8 mouse cellular contexts compared by ENCODE assay signal in the genomic region with DNA sequence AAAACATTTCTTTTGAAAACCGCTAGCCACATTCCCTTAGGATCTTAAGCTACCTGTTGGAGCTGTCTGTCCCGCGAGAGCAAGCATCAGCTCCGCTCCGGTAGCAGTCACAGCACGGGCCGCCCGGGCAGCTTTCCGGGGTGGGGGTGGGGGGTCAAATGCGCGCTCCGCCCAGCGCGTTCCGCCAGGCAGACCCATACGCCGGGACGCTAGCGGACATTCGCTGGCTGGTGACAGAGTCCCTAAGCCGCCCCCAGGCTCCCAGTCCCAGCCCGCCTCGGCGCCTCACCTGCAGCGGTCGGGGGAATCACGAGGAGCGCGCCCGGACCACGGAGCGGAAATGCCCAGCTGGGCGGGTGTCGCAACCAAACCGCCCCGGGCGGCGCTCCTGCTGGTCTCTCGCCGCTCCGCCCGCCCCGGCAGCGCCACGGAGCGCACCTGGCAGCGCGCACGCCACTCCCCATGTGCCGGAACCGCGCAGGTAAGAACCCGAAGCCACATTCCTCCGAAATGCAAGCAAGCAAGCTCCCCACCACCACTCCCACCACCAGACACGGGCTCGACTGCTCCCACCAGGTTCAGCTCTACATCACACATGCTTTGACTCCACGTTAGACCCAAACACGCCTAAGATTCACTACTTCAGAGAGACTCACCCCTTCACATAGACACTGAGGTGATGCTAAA. TPM values are rescaled to one million over a fixed set of nuclear protein-coding genes. Genes with fewer than 3 reads are reported as not detected.
A peak's percentile ranks its signal among the peaks of the same experiment; 100 is the strongest.
DNase-seq lines count a peak whose midpoint lies in the region; ATAC-seq and TF ChIP-seq lines count a peak whose summit lies in the region.

No protein-coding gene starts in this region.

- DNase-seq in ES-E14 (ENCODE audit: low read depth, low spot score), result peak; percentile 47
- DNase-seq in forebrain, embryonic 14.5 days (ENCODE audit: low spot score), result peak; percentile 22
- peak; percentile 71 to 74 for DNase-seq in heart, postnatal 10 days
- peak; percentile 80 to 88 for DNase-seq in kidney, postnatal 4 days
- DNase-seq in lung, adult 2 months, result peak; percentile 79
- DNase-seq in testis, postnatal 14 days (ENCODE audit: low spot score), result peak; percentile 86

- 1% methylated on average over 58 of the region's 58 CpGs for WGBS in forebrain, embryonic 14.5 days
- WGBS in lung, adult 2 months, result under 1% methylated on average over 58 of the region's 58 CpGs

- peak overlapping the region; percentile 86 to 88 for H3K4me3 ChIP-seq in ES-E14 (ENCODE audit: insufficient read depth in 1 of 2, low read depth in 1 of 2, low read length in 2 of 2, poor library complexity in 1 of 2, severe bottlenecking in 1 of 2)
- H3K4me3 ChIP-seq in forebrain, embryonic 14.5 days (ENCODE audit: low read depth, low read length), result peak overlapping the region; percentile 55
- peak overlapping the region; percentile 91 for H3K4me3 ChIP-seq in lung, adult 2 months (replicated peaks; ENCODE audit: extremely low read depth, low read depth, low read length)

- ATAC-seq in cerebellum, adult (ENCODE audit: insufficient number of reproducible peaks, low FRiP score, low TSS enrichment), result peak; percentile 74
- peak; percentile 66 for ATAC-seq in forebrain, embryonic 14.5 days
- 0 out of 2 replicates have a peak, but pooled peaks have one; percentile 43 for ATAC-seq in neutrophil, adult 5-6 weeks (ENCODE audit: extremely low read depth, insufficient number of reproducible peaks, low FRiP score, poor library complexity, severe bottlenecking)

- peaks cover 0 to 4% of the 10 kb centered on the region in 2 experiments; a peak in 2 of 4 replicates for H3K4me1 ChIP-seq in ES-E14 (ENCODE audit: control insufficient read depth in 2 of 2, insufficient read depth in 2 of 2, low read length in 2 of 2, poor library complexity in 1 of 2)
- peaks cover 5% of the 10 kb centered on the region; the same call in 1 of the 2 replicates for H3K4me1 ChIP-seq in forebrain, embryonic 14.5 days (ENCODE audit: control insufficient read depth, insufficient read depth, low read length)
- peaks cover 7% of the 10 kb centered on the region for H3K4me1 ChIP-seq in lung, adult 2 months (ENCODE audit: control insufficient read depth, insufficient read depth, low read length)

- in situ Hi-C loops in ES-E14 (cut with MboI; ENCODE audit: low sequenced_read_pairs in 2 of 2, unreplicated experiment in 2 of 2), result no loop called here

- no peaks in the 10 kb centered on the region for H3K36me3 ChIP-seq in ES-E14 (ENCODE audit: control insufficient read depth, insufficient read depth, low read length, poor library complexity, severe bottlenecking)
- H3K36me3 ChIP-seq in forebrain, embryonic 14.5 days (ENCODE audit: control insufficient read depth, insufficient read depth, low read length), result no peaks in the 10 kb centered on the region

- H3K27ac ChIP-seq in ES-E14 (ENCODE audit: insufficient read depth, low read depth, low read length, poor library complexity, severe bottlenecking), result no peak overlapping the region
- H3K27ac ChIP-seq in forebrain, embryonic 14.5 days (ENCODE audit: low read depth, low read length), result no peak overlapping the region

- H3K4me2 ChIP-seq in forebrain, embryonic 14.5 days (ENCODE audit: low read length), result peak overlapping the region; percentile 95

- intact Hi-C loops in heart, postnatal 10 days (cut with DNase I), result loop anchor here (5.0 kb wide), 1 partner anchor 69 kb away; a partner anchor contains a TSS

- no peak for TF ChIP-seq CTCF in lung, adult 2 months (IDR thresholded peaks at IDR 0.05; ENCODE audit: insufficient read depth, low read length)

- peaks cover 7% of the 10 kb centered on the region; the same call in 1 of the 2 replicates for H3K27me3 ChIP-seq in forebrain, embryonic 14.5 days (replicated peaks; ENCODE audit: control insufficient read depth, insufficient read depth, low read length)

- peak overlapping the region; percentile 87 for H3K9ac ChIP-seq in ES-E14 (ENCODE audit: insufficient read depth, low read depth, low read length, poor library complexity, severe bottlenecking)
- H3K9ac ChIP-seq in forebrain, embryonic 14.5 days (ENCODE audit: low read length), result peak overlapping the region; percentile 65

- TF ChIP-seq POLR2A in lung, adult 2 months (IDR thresholded peaks at IDR 0.05; ENCODE audit: borderline replicate concordance, extremely low read depth, low read depth, low read length), result 0 out of 2 replicates have a peak, but pooled peaks have one; percentile 20

- H3K9me3 ChIP-seq in ES-E14 (ENCODE audit: control insufficient read depth, insufficient read depth, low read depth, low read length), result no peaks in the 10 kb centered on the region
- H3K9me3 ChIP-seq in forebrain, embryonic 14.5 days (replicated peaks; ENCODE audit: control insufficient read depth, low read length), result 0 out of 2 replicates have a peak, but pooled peaks cover 4% of the 10 kb centered on the region

TF ChIP-seq in ES-E14, 5 proteins besides CTCF, POLR2A, EP300 and RAD21:
- TF ChIP-seq ZC3H11A (IDR thresholded peaks at IDR 0.05; ENCODE audit: borderline replicate concordance, low read depth, low read length) (no peak), MAFK (IDR thresholded peaks at IDR 0.05; ENCODE audit: insufficient read depth, low read depth, low read length) (no peak), HCFC1 (IDR thresholded peaks at IDR 0.05; ENCODE audit: borderline replicate concordance, insufficient read depth, low read length) (peak; percentile 76), ZNF384 (IDR thresholded peaks at IDR 0.05; ENCODE audit: low read depth, low read length) (no peak), CHD2 (IDR thresholded peaks at IDR 0.05; ENCODE audit: low read depth, low read length) (no peak)

RNA-seq across cellular contexts. Expression of a gene that starts 0.6 kb away (rescaled TPM):
- total RNA-seq in ES-E14 (2012; rRNA removed), result 13.6 and 17.4 TPM in 2 replicates
- polyA plus RNA-seq in forebrain, embryonic 14.5 days (2014; fragmentation: Nextera tagmentation; extraction: Ambion mirVana), result 6.9 and 7.7 TPM in 2 replicates
- 10 to 100 TPM; 20.0 to 23.4 TPM for total RNA-seq in heart, postnatal 10 days (2021)
- polyA plus RNA-seq in lung, adult 2 months (2012; rRNA removed), result 33.3 and 49.1 TPM in 2 replicates
- 8.3 and 10.7 TPM in 2 replicates for total RNA-seq in neutrophil, adult 5-6 weeks (2017)

Comparison
In these comparisons a context has a peak if more than half of its experiments do, and no peak if none do; other contexts are left out.
1. DNase-seq: peak in every context shown above with its lines; median percentile 86 in testis, postnatal 14 days; 84 in kidney, postnatal 4 days; 79 in lung, adult 2 months; 72 in heart, postnatal 10 days; 47 in ES-E14; 22 in forebrain, embryonic 14.5 days.